Mouse (Mus musculus) brain, embryonic 14.5 days (tissue): Measurements from ENCODE around the gene Abcg5.

Experiments
- CTCF ChIP-seq: fragments of 200-500 bp; IDR thresholded peaks from 2 replicates; pipeline ENCODE4 v1.5.1; 2012; ENCODE audit warnings: inconsistent platforms, mild to moderate bottlenecking, moderate library complexity, borderline replicate concordance; ENCODE audit not compliant: insufficient read depth, insufficient read length; ENCODE audit errors: extremely low read depth
- POLR2A ChIP-seq: fragments of 200-500 bp; IDR thresholded peaks from 2 replicates; pipeline ENCODE4 v1.6.1; 2012; ENCODE audit warnings: mild to moderate bottlenecking, inconsistent platforms, borderline replicate concordance; ENCODE audit not compliant: poor library complexity, insufficient read depth, insufficient read length, severe bottlenecking; ENCODE audit errors: extremely low read depth

- TF ChIP-seq CTCF (no peak), POLR2A (no peak)
Measured at GRCm38 (mm10) chr17:84684284-84684683, 1.5 kb upstream of the Abcg5 start.
